Mouse (Mus musculus): ENCODE data around the gene Fndc11.

Fndc11 gene

GRCm38 (mm10) chr2:181253248-181253647, 33.4 kb downstream of the Fndc11 start:
- peaks cover 78% of the 10 kb centered on the region for H3K36me3 ChIP-seq (ENCODE audit: insufficient read depth, low read length)
- TF ChIP-seq NANOG (IDR thresholded peaks at IDR 0.05; ENCODE audit: borderline replicate concordance, low read length) (no peak), POU5F1 (IDR thresholded peaks at IDR 0.05; ENCODE audit: borderline replicate concordance, low read length) (no peak), CTCF (conservative IDR thresholded peaks at IDR 0.05; ENCODE audit: low read length) (no peak)
- H3K4me1 ChIP-seq (replicated peaks; ENCODE audit: low read depth, low read length) = no peaks in the 10 kb centered on the region
- H3K9me3 ChIP-seq (ENCODE audit: low read length) = no peaks in the 10 kb centered on the region
- no peak overlapping the region for H3K4me3 ChIP-seq (replicated peaks; ENCODE audit: low read length)
- H3K27me3 ChIP-seq (ENCODE audit: insufficient read depth, low read length) = no peaks in the 10 kb centered on the region

- Histone ChIP-seq H3K27me3 (ENCODE audit: insufficient read depth, low read length) (no peaks in the 10 kb centered on the region), H3K4me3 (replicated peaks; ENCODE audit: low read length) (no peak overlapping the region), H3K4me1 (replicated peaks; ENCODE audit: low read depth, low read length) (no peaks in the 10 kb centered on the region), H3K36me3 (ENCODE audit: insufficient read depth, low read length) (peaks cover 76% of the 10 kb centered on the region), H3K9me3 (ENCODE audit: low read length) (no peaks in the 10 kb centered on the region)
- no peak for TF ChIP-seq POU5F1 (IDR thresholded peaks at IDR 0.05; ENCODE audit: borderline replicate concordance, low read length)
- TF ChIP-seq CTCF (conservative IDR thresholded peaks at IDR 0.05; ENCODE audit: low read length) = no peak
- no peak for TF ChIP-seq NANOG (IDR thresholded peaks at IDR 0.05; ENCODE audit: borderline replicate concordance, low read length)
Measured at GRCm38 (mm10) chr2:181266839-181267238, 47.0 kb downstream of the Fndc11 start.

- Histone ChIP-seq H3K4me1 (replicated peaks; ENCODE audit: low read depth, low read length) (peaks cover 8% of the 10 kb centered on the region), H3K9me3 (ENCODE audit: low read length) (no peaks in the 10 kb centered on the region), H3K4me3 (replicated peaks; ENCODE audit: low read length) (no peak overlapping the region), H3K36me3 (ENCODE audit: insufficient read depth, low read length) (peaks cover 72% of the 10 kb centered on the region), H3K27me3 (ENCODE audit: insufficient read depth, low read length) (no peaks in the 10 kb centered on the region)
- TF ChIP-seq CTCF (conservative IDR thresholded peaks at IDR 0.05; ENCODE audit: low read length) (no peak), NANOG (IDR thresholded peaks at IDR 0.05; ENCODE audit: borderline replicate concordance, low read length) (no peak), POU5F1 (IDR thresholded peaks at IDR 0.05; ENCODE audit: borderline replicate concordance, low read length) (no peak)
Measured at GRCm38 (mm10) chr2:181272092-181272491, 52.3 kb downstream of the Fndc11 start.
